Mouse (Mus musculus): Measurements from ENCODE around the gene Cfap99.
A peak's percentile ranks its signal among the peaks of the same experiment; 100 is the strongest.

Cfap99 gene

GRCm38 (mm10) chr5:34288154-34288716 lies at the start of gene Cfap99, which contains the start of gene Zfyve28:
Gene Cfap99, plus strand, starts transcription at chr5:34288600.
Gene Zfyve28, minus strand, starts transcription at chr5:34288449.
- DNase-seq (ENCODE audit: low spot score): peak; percentile 48

GRCm38 (mm10) chr5:34242224-34242963 lies 46.0 kb upstream of the Cfap99 start:
- no peak for DNase-seq (ENCODE audit: low spot score)

GRCm38 (mm10) chr5:34243062-34243461 lies 45.3 kb upstream of the Cfap99 start:
- no peak for DNase-seq (ENCODE audit: low spot score)

GRCm38 (mm10) chr5:34246443-34246842 lies 42.0 kb upstream of the Cfap99 start:
- DNase-seq (ENCODE audit: low spot score): no peak

- DNase-seq (ENCODE audit: low spot score): no peak
These were observed 39.3 kb upstream of the Cfap99 start for GRCm38 (mm10) chr5:34249132-34249531.

GRCm38 (mm10) chr5:34250090-34250489 lies 38.3 kb upstream of the Cfap99 start:
- no peak for DNase-seq (ENCODE audit: low spot score)

- DNase-seq (ENCODE audit: low spot score): no peak
These were observed 36.6 kb upstream of the Cfap99 start for GRCm38 (mm10) chr5:34251794-34252193.

GRCm38 (mm10) chr5:34252307-34252966 lies 36.0 kb upstream of the Cfap99 start:
- peak; percentile 19 for DNase-seq (ENCODE audit: low spot score)

- no peak for DNase-seq (ENCODE audit: low spot score)
These were observed 35.4 kb upstream of the Cfap99 start for GRCm38 (mm10) chr5:34252967-34253519.

- DNase-seq (ENCODE audit: low spot score): no peak
These were observed 34.1 kb upstream of the Cfap99 start for GRCm38 (mm10) chr5:34254309-34254708.

- no peak for DNase-seq (ENCODE audit: low spot score)
These were observed 33.2 kb upstream of the Cfap99 start for GRCm38 (mm10) chr5:34255189-34255588.

- DNase-seq (ENCODE audit: low spot score): no peak
These were observed 29.1 kb upstream of the Cfap99 start for GRCm38 (mm10) chr5:34259172-34259816.

- DNase-seq (ENCODE audit: low spot score): no peak
These were observed 22.3 kb upstream of the Cfap99 start for GRCm38 (mm10) chr5:34266065-34266464.

GRCm38 (mm10) chr5:34269197-34269920 lies 19.0 kb upstream of the Cfap99 start:
- DNase-seq (ENCODE audit: low spot score): no peak

GRCm38 (mm10) chr5:34269921-34270465 lies 18.4 kb upstream of the Cfap99 start:
- DNase-seq (ENCODE audit: low spot score): no peak

- DNase-seq (ENCODE audit: low spot score): no peak
These were observed 16.7 kb upstream of the Cfap99 start for GRCm38 (mm10) chr5:34271743-34272142.

- DNase-seq (ENCODE audit: low spot score): no peak
These were observed 15.1 kb upstream of the Cfap99 start for GRCm38 (mm10) chr5:34273251-34273681.

GRCm38 (mm10) chr5:34274268-34274667 lies 14.1 kb upstream of the Cfap99 start:
- DNase-seq (ENCODE audit: low spot score): no peak

- DNase-seq (ENCODE audit: low spot score): no peak
These were observed 13.6 kb upstream of the Cfap99 start for GRCm38 (mm10) chr5:34274676-34275293.

GRCm38 (mm10) chr5:34276191-34276590 lies 12.2 kb upstream of the Cfap99 start:
- no peak for DNase-seq (ENCODE audit: low spot score)

GRCm38 (mm10) chr5:34276746-34277145 lies 11.7 kb upstream of the Cfap99 start:
- DNase-seq (ENCODE audit: low spot score): no peak
